Mouse (Mus musculus) liver, postnatal 0 days (tissue): ENCODE data around the gene Pkd1.

Source experiments
- CTCF ChIP-seq: sonication (generic); IDR thresholded peaks from 2 replicates; pipeline ENCODE4 v1.5.1; 2016; ENCODE audit warnings: antibody characterized with exemption, low read depth
- EP300 ChIP-seq: IDR thresholded peaks from 2 replicates; pipeline ENCODE4 v1.6.1; 2016; ENCODE audit warnings: antibody characterized with exemption, low read depth, mild to moderate bottlenecking

DNA sequence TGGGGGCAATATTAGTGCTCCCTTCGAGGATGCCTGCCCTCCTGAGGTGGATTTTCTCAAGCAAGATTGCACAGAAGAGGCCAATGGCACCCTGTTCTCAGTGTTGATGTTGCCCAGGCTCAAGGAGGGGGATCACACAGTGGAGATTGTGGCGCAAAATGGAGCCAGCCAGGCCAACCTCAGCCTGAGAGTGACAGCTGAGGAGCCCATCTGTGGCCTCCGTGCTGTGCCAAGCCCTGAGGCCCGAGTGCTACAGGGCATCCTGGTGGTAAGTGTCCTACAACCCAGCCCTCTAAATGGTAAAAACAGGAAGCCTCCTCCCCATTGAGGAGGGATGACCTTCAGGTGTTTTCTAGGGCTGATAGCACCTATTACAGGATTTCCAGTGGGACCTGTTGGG is 20.2 kb downstream of the Pkd1 start:
- TF ChIP-seq CTCF: no peak
- no peak for TF ChIP-seq EP300
